Mouse (Mus musculus): Measurements from ENCODE around the gene Itgal.

- TF ChIP-seq CTCF (IDR thresholded peaks at IDR 0.05; ENCODE audit: low read depth) (no peak), EP300 (optimal IDR thresholded peaks at IDR 0.05) (no peak)
These were observed 29.5 kb downstream of the Itgal start for GRCm38 (mm10) chr7:127325550-127325949.

All from stomach, postnatal 0 days (tissue).